Mouse (Mus musculus): ENCODE results near the gene Ugt1a2. TPM values are rescaled to one million over a fixed set of nuclear protein-coding genes. Genes with fewer than 3 reads are reported as not detected.
A peak's percentile ranks its signal among the peaks of the same experiment; 100 is the strongest.

Ugt1a2 gene
- total and polyA plus RNA-seq, 2 experiments: 0.57 to 10.4 TPM

- 75% methylated on average over 6 of the region's 6 CpGs for WGBS
- DNase-seq (ENCODE audit: extremely low read depth, low read depth, low spot score): peak; percentile 91
- Histone ChIP-seq H3K27ac (replicated peaks; ENCODE audit: insufficient read depth, low read depth, low read length) (peak overlapping the region; percentile 43), H3K27me3 (ENCODE audit: control insufficient read depth, insufficient read depth, low read length) (no peaks in the 10 kb centered on the region), H3K9ac (ENCODE audit: low read depth, low read length) (peak overlapping the region; percentile 1; the same call in 1 of the 2 replicates), H3K79me2 (ENCODE audit: control insufficient read depth, insufficient read depth, low read length) (peaks cover 12% of the 10 kb centered on the region; the same call in 1 of the 2 replicates), H3K4me1 (ENCODE audit: control insufficient read depth, insufficient read depth, low read length) (peaks cover 28% of the 10 kb centered on the region), H3K4me3 (ENCODE audit: insufficient read depth, low read depth, low read length) (no peak overlapping the region), H3K36me3 (ENCODE audit: control insufficient read depth, insufficient read depth, low read length) (peaks cover 60% of the 10 kb centered on the region)
- TF ChIP-seq CTCF (IDR thresholded peaks at IDR 0.05; ENCODE audit: low read depth, low read length) (no peak), POLR2A (IDR thresholded peaks at IDR 0.05; ENCODE audit: extremely low read depth, insufficient read depth, low read length) (no peak)
Measured at GRCm38 (mm10) chr1:88267489-88267888, 67.1 kb downstream of the Ugt1a2 start.

GRCm38 (mm10) chr1:88268070-88268469 is 67.7 kb downstream of the Ugt1a2 start:
- Histone ChIP-seq H3K27ac (replicated peaks; ENCODE audit: insufficient read depth, low read depth, low read length) (peak overlapping the region; percentile 43), H3K27me3 (ENCODE audit: control insufficient read depth, insufficient read depth, low read length) (no peaks in the 10 kb centered on the region), H3K79me2 (ENCODE audit: control insufficient read depth, insufficient read depth, low read length) (peaks cover 12% of the 10 kb centered on the region; the same call in 1 of the 2 replicates), H3K36me3 (ENCODE audit: control insufficient read depth, insufficient read depth, low read length) (peaks cover 56% of the 10 kb centered on the region), H3K4me1 (ENCODE audit: control insufficient read depth, insufficient read depth, low read length) (peaks cover 28% of the 10 kb centered on the region), H3K4me3 (ENCODE audit: insufficient read depth, low read depth, low read length) (no peak overlapping the region), H3K9ac (ENCODE audit: low read depth, low read length) (no peak overlapping the region)
- 28% methylated on average over 6 of the region's 6 CpGs for WGBS
- DNase-seq (ENCODE audit: extremely low read depth, low read depth, low spot score): peak; percentile 100
- TF ChIP-seq CTCF (IDR thresholded peaks at IDR 0.05; ENCODE audit: low read depth, low read length): no peak
- no peak for TF ChIP-seq POLR2A (IDR thresholded peaks at IDR 0.05; ENCODE audit: extremely low read depth, insufficient read depth, low read length)

Other genes with a start within 250 kb of the Ugt1a2 start
- gene Usp40, start 192.1 kb upstream of the Ugt1a2 start, total RNA-seq (2014; rRNA removed): 29.4 and 29.8 TPM in 2 replicates
- 6.4 and 8.6 TPM in 2 replicates for gene Usp40, start 192.1 kb upstream of the Ugt1a2 start, polyA plus RNA-seq (2012; rRNA removed)
- 6.4 and 6.9 TPM in 2 replicates for gene Ugt1a10, start 145.2 kb upstream of the Ugt1a2 start, total RNA-seq (2014; rRNA removed)
- 1.2 and 2.8 TPM in 2 replicates for gene Ugt1a10, start 145.2 kb upstream of the Ugt1a2 start, polyA plus RNA-seq (2012; rRNA removed)
- gene Ugt1a9, start 129.8 kb upstream of the Ugt1a2 start, total RNA-seq (2014; rRNA removed): 177 and 194 TPM in 2 replicates
- 142 and 259 TPM in 2 replicates for gene Ugt1a9, start 129.8 kb upstream of the Ugt1a2 start, polyA plus RNA-seq (2012; rRNA removed)
- 4.0 and 4.6 TPM in 2 replicates for gene Ugt1a8, start 112.8 kb upstream of the Ugt1a2 start, total RNA-seq (2014; rRNA removed)
- 0.07 and 0.11 TPM in 2 replicates for gene Ugt1a8, start 112.8 kb upstream of the Ugt1a2 start, polyA plus RNA-seq (2012; rRNA removed)
- 20.1 and 51.1 TPM in 2 replicates for gene Ugt1a7c, start 105.5 kb upstream of the Ugt1a2 start, total RNA-seq (2014; rRNA removed)
- gene Ugt1a7c, start 105.5 kb upstream of the Ugt1a2 start, polyA plus RNA-seq (2012; rRNA removed): 2.0 and 3.9 TPM in 2 replicates
- gene Ugt1a6b, start 97.3 kb upstream of the Ugt1a2 start, total RNA-seq (2014; rRNA removed): 97.1 and 102 TPM in 2 replicates
- gene Ugt1a6b, start 97.3 kb upstream of the Ugt1a2 start, polyA plus RNA-seq (2012; rRNA removed): 77.3 and 91.0 TPM in 2 replicates
- gene Ugt1a6a, start 65.8 kb upstream of the Ugt1a2 start, total RNA-seq (2014; rRNA removed): 55.4 and 90.9 TPM in 2 replicates
- gene Ugt1a6a, start 65.8 kb upstream of the Ugt1a2 start, polyA plus RNA-seq (2012; rRNA removed): 84.4 and 106 TPM in 2 replicates
- 75.8 and 159 TPM in 2 replicates for gene Ugt1a5, start 34.6 kb upstream of the Ugt1a2 start, total RNA-seq (2014; rRNA removed)
- gene Ugt1a5, start 34.6 kb upstream of the Ugt1a2 start, polyA plus RNA-seq (2012; rRNA removed): 41.5 and 119 TPM in 2 replicates
- gene Dnajb3, start 5.2 kb downstream of the Ugt1a2 start, total RNA-seq (2014; rRNA removed): not detected in 2 replicates
- 0.17 TPM in 1 of 2 replicates, not detected in the other for gene Dnajb3, start 5.2 kb downstream of the Ugt1a2 start, polyA plus RNA-seq (2012; rRNA removed)
- 662 and 719 TPM in 2 replicates for gene Ugt1a1, start 11.4 kb downstream of the Ugt1a2 start, total RNA-seq (2014; rRNA removed)
- 408 and 574 TPM in 2 replicates for gene Ugt1a1, start 11.4 kb downstream of the Ugt1a2 start, polyA plus RNA-seq (2012; rRNA removed)
- 0.27 and 1.0 TPM in 2 replicates for gene Mroh2a, start 26.4 kb downstream of the Ugt1a2 start, total RNA-seq (2014; rRNA removed)
- 0.77 and 0.82 TPM in 2 replicates for gene Mroh2a, start 26.4 kb downstream of the Ugt1a2 start, polyA plus RNA-seq (2012; rRNA removed)
- 78.7 and 90.1 TPM in 2 replicates for gene Hjurp, start 77.0 kb downstream of the Ugt1a2 start, total RNA-seq (2014; rRNA removed)
- gene Hjurp, start 77.0 kb downstream of the Ugt1a2 start, polyA plus RNA-seq (2012; rRNA removed): 31.4 and 32.8 TPM in 2 replicates
- gene Trpm8, start 77.1 kb downstream of the Ugt1a2 start, total RNA-seq (2014; rRNA removed): under 0.01 TPM in 2 replicates
- gene Trpm8, start 77.1 kb downstream of the Ugt1a2 start, polyA plus RNA-seq (2012; rRNA removed): 0.01 and 0.02 TPM in 2 replicates
- 216 and 373 TPM in 2 replicates for gene Spp2, start 206.4 kb downstream of the Ugt1a2 start, total RNA-seq (2014; rRNA removed)
- 298 and 325 TPM in 2 replicates for gene Spp2, start 206.4 kb downstream of the Ugt1a2 start, polyA plus RNA-seq (2012; rRNA removed)

Data from liver, adult 2 months (tissue).